Mouse (Mus musculus) layer of hippocampus, adult 6 months (tissue): ENCODE results near the gene Sprr2e. TPM values are rescaled to one million over a fixed set of nuclear protein-coding genes. Genes with fewer than 3 reads are reported as not detected.

Source experiments
- long read RNA-seq, 2 experiments: library from polyadenylated mRNA; unstranded; transcript quantifications; one replicate each; pipeline ENCODE4 v2.0.0; 2019 to 2020
- polyA plus RNA-seq: library from polyadenylated mRNA; unstranded; fragments of <200 nt; fragmentation: Nextera tagmentation; gene quantifications from 2 replicates; pipeline ENCODE4 v1.2.3, GENCODE M21; 2021

Gene Sprr2e
- not detected in 2 replicates for polyA plus RNA-seq
- long read RNA-seq, experiment 1: 0 reads
- long read RNA-seq, experiment 2: 0 reads

GRCm38 (mm10) chr3:92351843-92352242, at the start of gene Sprr2e:
Sprr2e (plus strand) TSS chr3:92352143.

DNA sequence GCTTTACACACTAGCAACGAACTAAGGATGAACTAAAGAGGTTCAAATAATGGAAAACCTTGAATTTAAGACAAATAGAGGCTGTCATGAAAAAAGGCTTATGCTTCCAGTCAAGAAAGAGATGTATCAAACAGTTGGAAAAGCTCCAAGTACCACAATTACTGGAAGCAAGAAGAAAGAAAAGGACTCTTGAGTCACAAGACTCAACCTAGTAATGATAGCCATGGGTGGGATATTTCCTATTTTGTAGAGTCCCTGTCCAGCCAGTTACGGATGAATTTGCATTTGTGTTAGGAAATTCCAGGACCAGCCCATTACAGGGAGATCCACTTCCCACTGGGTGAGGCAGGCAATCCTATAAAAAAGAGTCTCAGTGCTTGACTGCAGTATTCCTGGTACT, 35.6 kb upstream of the Sprr2e start, which contains the start of gene Sprr2b:
TSS of gene Sprr2b (plus strand) at position 301 of the 400 bp plus-strand sequence.

GRCm38 (mm10) chr3:92338840-92339239, 13.1 kb upstream of the Sprr2e start, which contains the start of gene Sprr2d:
Sprr2d (plus strand) TSS chr3:92339140.

GRCm38 (mm10) chr3:92364887-92365286, 12.9 kb downstream of the Sprr2e start, which contains the start of gene Sprr2f:
Sprr2f (plus strand) TSS chr3:92365187.

GRCm38 (mm10) chr3:92385385-92385784, 33.4 kb downstream of the Sprr2e start, which contains the start of gene Sprr2h:
Sprr2h (plus strand) TSS chr3:92385685.

Other genes starting within 250 kb of the Sprr2e start
- gene Prr9, start 228.2 kb upstream of the Sprr2e start, polyA plus RNA-seq: not detected in 2 replicates
- gene Lelp1, start 209.4 kb upstream of the Sprr2e start, polyA plus RNA-seq: not detected in 2 replicates
- gene Sprr2a1, start 136.3 kb upstream of the Sprr2e start, polyA plus RNA-seq: not detected in 2 replicates
- gene Sprr2a2, start 136.2 kb upstream of the Sprr2e start, polyA plus RNA-seq: 0.21 TPM in 2 replicates
- not detected in 2 replicates for gene Sprr2a3, start 66.7 kb upstream of the Sprr2e start, polyA plus RNA-seq
- not detected in 2 replicates for gene Sprr2b, start 35.5 kb upstream of the Sprr2e start, polyA plus RNA-seq
- gene Sprr2d, start 13.0 kb upstream of the Sprr2e start, polyA plus RNA-seq: not detected in 2 replicates
- gene Sprr2f, start 13.0 kb downstream of the Sprr2e start, polyA plus RNA-seq: not detected in 2 replicates
- not detected in 2 replicates for gene Sprr2h, start 33.5 kb downstream of the Sprr2e start, polyA plus RNA-seq
- gene Sprr2i, start 55.8 kb downstream of the Sprr2e start, polyA plus RNA-seq: not detected in 2 replicates
- not detected in 2 replicates for gene Sprr2j-ps, start 65.9 kb downstream of the Sprr2e start, polyA plus RNA-seq
- gene Gm9774, start 77.3 kb downstream of the Sprr2e start, polyA plus RNA-seq: 2.0 and 2.1 TPM in 2 replicates
- gene Sprr2k, start 80.4 kb downstream of the Sprr2e start, polyA plus RNA-seq: not detected in 2 replicates
- not detected in 2 replicates for gene Sprr1b, start 86.6 kb downstream of the Sprr2e start, polyA plus RNA-seq
- not detected in 2 replicates for gene Sprr3, start 106.6 kb downstream of the Sprr2e start, polyA plus RNA-seq
- gene Sprr1a, start 133.8 kb downstream of the Sprr2e start, polyA plus RNA-seq: not detected in 2 replicates
- gene Sprr4, start 148.3 kb downstream of the Sprr2e start, polyA plus RNA-seq: not detected in 2 replicates
- not detected in 2 replicates for gene 2310046K23Rik, start 182.4 kb downstream of the Sprr2e start, polyA plus RNA-seq
- not detected in 2 replicates for gene Ivl, start 221.6 kb downstream of the Sprr2e start, polyA plus RNA-seq
- gene Smcp, start 236.9 kb downstream of the Sprr2e start, polyA plus RNA-seq: not detected in 2 replicates